Mouse (Mus musculus): ENCODE data around the gene Mtmr2. TPM values are rescaled to one million over a fixed set of nuclear protein-coding genes. Genes with fewer than 3 reads are reported as not detected.

Mtmr2 gene
- polyA plus RNA-seq (2014; fragmentation: Illumina TruSeq; extraction: RNeasy Lipid Tissue Mini Kit (QIAGEN cat#74804); ENCODE audit: low read depth, low replicate concordance) = 18.7 TPM

DNA sequence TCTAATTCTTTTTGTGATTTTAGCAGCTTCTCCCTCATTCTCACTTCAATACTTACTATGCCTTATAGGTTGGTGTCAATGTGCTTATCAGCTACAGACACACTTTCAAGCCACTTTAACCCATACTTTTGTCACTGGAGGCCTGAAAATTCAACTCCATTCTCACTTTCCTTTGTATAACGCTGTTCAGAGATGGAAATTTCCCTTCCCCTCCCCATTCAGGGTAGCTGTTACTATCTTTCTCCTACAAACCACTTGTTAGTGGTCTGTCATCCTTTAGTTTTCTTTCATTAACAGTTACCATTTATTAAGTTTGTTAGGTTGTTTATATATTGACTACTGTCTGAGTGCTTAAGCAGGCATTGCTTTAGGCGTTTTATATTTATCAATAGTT is at the start of gene Mtmr2:
Gene Mtmr2 (plus strand): TSS at position 7 of the 394 bp plus-strand sequence.

DNA sequence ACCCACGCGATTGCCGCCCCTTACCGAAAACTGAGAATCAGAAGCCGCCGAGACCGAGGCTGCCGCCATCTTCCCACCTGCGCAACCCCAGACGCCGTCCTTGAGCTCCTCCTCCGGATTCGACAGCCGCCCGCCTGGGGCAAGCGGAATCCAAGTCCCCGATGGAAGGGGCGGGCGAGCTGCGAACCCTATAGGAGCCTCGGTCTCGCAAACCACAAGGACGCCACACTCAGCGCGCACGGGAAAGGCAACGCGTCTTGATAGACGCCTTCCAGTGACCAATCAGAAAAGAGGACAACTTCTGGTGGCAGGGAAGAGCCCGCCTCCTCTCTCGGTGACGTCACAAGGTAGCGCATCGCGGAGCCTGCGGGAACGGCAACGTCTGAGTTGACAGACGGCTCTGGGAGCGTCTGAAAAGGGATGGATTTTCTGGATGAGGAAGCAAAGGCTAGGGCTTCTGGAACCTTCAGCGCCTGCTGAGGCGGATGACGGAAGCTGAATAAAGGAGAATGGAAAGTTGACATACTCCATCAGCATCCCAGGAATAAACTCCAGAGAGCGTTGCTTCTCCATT is 78.7 kb downstream of the Mtmr2 start, which contains the start of gene Cep57:
Gene Cep57 (minus strand): TSS at position 276 of the 574 bp plus-strand sequence.

GRCm38 (mm10) chr9:13827406-13828086 is 79.3 kb downstream of the Mtmr2 start, which contains the start of gene Fam76b:
Gene Fam76b, plus strand, starts transcription at chr9:13827716.

Other genes with a start within 250 kb of the Mtmr2 start
- 15.8 TPM for gene Cep57, start 78.7 kb downstream of the Mtmr2 start, polyA plus RNA-seq (2014; fragmentation: Illumina TruSeq; extraction: RNeasy Lipid Tissue Mini Kit (QIAGEN cat#74804); ENCODE audit: low read depth, low replicate concordance)
- 12.6 TPM for gene Fam76b, start 79.3 kb downstream of the Mtmr2 start, polyA plus RNA-seq (2014; fragmentation: Illumina TruSeq; extraction: RNeasy Lipid Tissue Mini Kit (QIAGEN cat#74804); ENCODE audit: low read depth, low replicate concordance)

Data from heart, adult 10 weeks (tissue).